Mouse (Mus musculus): ENCODE data around the gene Tmem150b. TPM values are rescaled to one million over a fixed set of nuclear protein-coding genes. Genes with fewer than 3 reads are reported as not detected.

Gene Tmem150b
- total and polyA plus RNA-seq, 3 experiments: 0.16 TPM; not detected in 2

DNA sequence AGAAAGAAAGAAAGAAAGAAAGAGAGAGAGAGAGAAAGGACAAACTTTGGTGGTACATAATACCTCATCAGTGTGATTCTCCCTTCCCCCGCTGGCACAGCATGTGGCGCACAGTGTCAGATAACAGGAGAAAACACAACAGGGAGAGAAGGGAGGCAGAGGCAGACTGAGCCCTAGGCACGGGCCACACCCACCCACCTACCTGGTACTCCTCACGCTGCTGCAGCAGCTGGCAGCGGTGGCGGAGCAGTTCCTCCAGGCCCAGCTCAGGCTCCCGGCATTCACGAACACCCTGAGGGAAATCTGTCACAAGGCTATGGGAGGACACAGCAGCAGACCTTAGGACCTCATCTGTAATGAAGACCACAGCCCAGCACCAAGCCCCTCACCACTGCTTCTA lies 61.9 kb downstream of the Tmem150b start:
- 76% methylated on average over 8 of the region's 8 CpGs for WGBS
- H3K9ac ChIP-seq (ENCODE audit: low read depth, low read length): no peak overlapping the region
- intact Hi-C loops (cut with DNase I): loop anchor here (10.0 kb wide), 1 partner anchor 528 kb away; the partner anchor contains the start of gene Leng8
- no peak for TF ChIP-seq CTCF (IDR thresholded peaks at IDR 0.05)
- TF ChIP-seq POLR2A (IDR thresholded peaks at IDR 0.05; ENCODE audit: insufficient read depth, low read depth, low read length): no peak
- no peak for TF ChIP-seq EP300 (IDR thresholded peaks at IDR 0.05; ENCODE audit: insufficient read depth, low read depth, low read length)
- H3K36me3 ChIP-seq (ENCODE audit: control insufficient read depth, insufficient read depth, low read length): no peaks in the 10 kb centered on the region
- H3K79me2 ChIP-seq (replicated peaks; ENCODE audit: control insufficient read depth, insufficient read depth, low read length): peaks cover 1% of the 10 kb centered on the region; the same call in 1 of the 2 replicates
- DNase-seq: no peak
- H3K4me1 ChIP-seq (ENCODE audit: control insufficient read depth, insufficient read depth, low read length): no peaks in the 10 kb centered on the region
- H3K4me3 ChIP-seq: no peak overlapping the region
- H3K27me3 ChIP-seq (ENCODE audit: control insufficient read depth, insufficient read depth, low read length): no peaks in the 10 kb centered on the region
- H3K27ac ChIP-seq: no peak overlapping the region

DNA sequence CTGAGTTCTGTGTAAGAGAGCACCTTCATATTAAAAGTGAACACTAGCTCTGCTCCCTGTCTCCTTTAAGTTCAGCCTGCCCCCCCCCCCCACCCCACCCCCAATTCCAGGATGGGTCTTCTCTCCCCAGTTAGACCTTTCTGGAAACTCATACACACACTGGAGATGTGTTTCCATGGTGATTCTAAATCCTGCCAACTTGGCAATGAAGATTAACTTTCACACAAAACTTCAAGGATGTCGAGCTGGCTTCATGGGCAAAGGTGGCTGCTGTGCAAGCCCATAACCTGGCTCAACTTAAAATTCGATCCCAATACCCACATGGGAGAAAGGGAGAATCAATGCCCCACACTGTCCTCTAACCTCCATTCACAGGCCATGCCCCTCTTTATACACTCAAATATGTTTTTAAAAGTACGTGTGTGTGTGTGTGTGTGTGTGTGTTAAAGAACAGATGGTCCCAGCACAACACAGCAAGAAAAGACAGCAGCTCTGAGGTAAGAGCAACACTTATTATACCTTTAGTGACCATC lies 65.1 kb downstream of the Tmem150b start:
- H3K36me3 ChIP-seq (ENCODE audit: control insufficient read depth, insufficient read depth, low read length): peaks cover 16% of the 10 kb centered on the region; the same call in 1 of the 2 replicates
- TF ChIP-seq POLR2A (IDR thresholded peaks at IDR 0.05; ENCODE audit: insufficient read depth, low read depth, low read length): no peak
- no peak for TF ChIP-seq EP300 (IDR thresholded peaks at IDR 0.05; ENCODE audit: insufficient read depth, low read depth, low read length)
- no peak for TF ChIP-seq CTCF (IDR thresholded peaks at IDR 0.05)
- H3K27ac ChIP-seq: peak overlapping the region; percentile 98
- H3K79me2 ChIP-seq (replicated peaks; ENCODE audit: control insufficient read depth, insufficient read depth, low read length): peaks cover 1% of the 10 kb centered on the region
- H3K9ac ChIP-seq (ENCODE audit: low read depth, low read length): no peak overlapping the region
- peak overlapping the region; percentile 91; the same call in 1 of the 2 replicates for H3K4me3 ChIP-seq
- H3K27me3 ChIP-seq (ENCODE audit: control insufficient read depth, insufficient read depth, low read length): no peaks in the 10 kb centered on the region
- no peak for DNase-seq
- peaks cover 11% of the 10 kb centered on the region for H3K4me1 ChIP-seq (ENCODE audit: control insufficient read depth, insufficient read depth, low read length)
- WGBS: 67% methylated on average over 3 of the region's 3 CpGs
- intact Hi-C loops (cut with DNase I): loop anchor here (1.0 to 10.0 kb wide), 7 partner anchors 25 to 1485 kb away; partner anchors contain the start of genes Fiz1, Gm44973, Hspbp1 and Leng8

DNA sequence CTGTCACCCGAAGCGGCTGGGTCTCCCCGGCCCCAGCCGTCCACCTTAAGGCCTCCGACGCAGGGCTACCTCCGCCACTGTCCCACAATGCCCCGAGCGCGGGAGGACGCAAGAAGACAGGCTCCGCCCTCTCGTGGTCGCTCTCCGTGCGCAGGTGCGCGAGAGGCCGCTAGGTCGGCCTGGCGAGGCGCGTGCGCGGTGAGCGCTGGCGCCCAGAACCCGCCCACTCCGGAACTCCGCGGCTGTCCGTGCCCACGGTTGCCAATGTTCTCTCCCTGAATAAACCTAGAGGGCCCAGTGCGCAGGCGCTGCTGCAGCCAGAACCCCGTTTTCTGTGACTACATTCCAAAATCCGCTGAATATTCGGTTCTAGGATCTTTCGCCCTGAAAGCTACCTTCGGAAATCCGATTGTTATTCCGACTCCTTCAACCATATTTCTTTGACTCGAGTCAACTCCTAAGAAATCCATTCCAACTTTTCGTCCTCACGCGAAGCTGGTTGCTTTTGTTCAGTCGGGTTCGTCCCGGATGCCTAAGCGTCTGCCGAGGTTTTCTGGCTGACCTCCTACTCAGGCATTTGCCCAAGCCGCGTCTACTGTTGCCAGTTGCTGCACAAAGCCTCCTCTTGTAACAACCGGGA lies 66.0 kb downstream of the Tmem150b start, which contains the start of gene Ppp6r1:
TSS of gene Ppp6r1 (minus strand) at position 108 of the 640 bp plus-strand sequence.
- intact Hi-C loops (cut with DNase I): loop anchor here (1.0 to 10.0 kb wide), 6 partner anchors 26 to 1486 kb away; partner anchors contain the start of genes Fiz1, Gm44973, Hspbp1 and Rpl28
- peak within 1 kb of the TSS; percentile 98 for H3K27ac ChIP-seq
- peak; percentile 67 for TF ChIP-seq CTCF (IDR thresholded peaks at IDR 0.05)
- TF ChIP-seq POLR2A (IDR thresholded peaks at IDR 0.05; ENCODE audit: insufficient read depth, low read depth, low read length): peak; percentile 91
- TF ChIP-seq EP300 (IDR thresholded peaks at IDR 0.05; ENCODE audit: insufficient read depth, low read depth, low read length): peak; percentile 54; the same call in 1 of the 2 replicates
- peak within 1 kb of the TSS; percentile 82 for H3K9ac ChIP-seq (ENCODE audit: low read depth, low read length)
- WGBS: under 1% methylated on average over 54 of the region's 54 CpGs
- DNase-seq: peak; percentile 96 to 99
- no peaks in the 10 kb centered on the region for H3K27me3 ChIP-seq (ENCODE audit: control insufficient read depth, insufficient read depth, low read length)
- H3K4me3 ChIP-seq: peak within 1 kb of the TSS; percentile 91
- H3K4me1 ChIP-seq (ENCODE audit: control insufficient read depth, insufficient read depth, low read length): peaks cover 16% of the 10 kb centered on the region
- H3K36me3 ChIP-seq (ENCODE audit: control insufficient read depth, insufficient read depth, low read length): peaks cover 22% of the 10 kb centered on the region
- H3K79me2 ChIP-seq (replicated peaks; ENCODE audit: control insufficient read depth, insufficient read depth, low read length): peaks cover 4% of the 10 kb centered on the region

DNA sequence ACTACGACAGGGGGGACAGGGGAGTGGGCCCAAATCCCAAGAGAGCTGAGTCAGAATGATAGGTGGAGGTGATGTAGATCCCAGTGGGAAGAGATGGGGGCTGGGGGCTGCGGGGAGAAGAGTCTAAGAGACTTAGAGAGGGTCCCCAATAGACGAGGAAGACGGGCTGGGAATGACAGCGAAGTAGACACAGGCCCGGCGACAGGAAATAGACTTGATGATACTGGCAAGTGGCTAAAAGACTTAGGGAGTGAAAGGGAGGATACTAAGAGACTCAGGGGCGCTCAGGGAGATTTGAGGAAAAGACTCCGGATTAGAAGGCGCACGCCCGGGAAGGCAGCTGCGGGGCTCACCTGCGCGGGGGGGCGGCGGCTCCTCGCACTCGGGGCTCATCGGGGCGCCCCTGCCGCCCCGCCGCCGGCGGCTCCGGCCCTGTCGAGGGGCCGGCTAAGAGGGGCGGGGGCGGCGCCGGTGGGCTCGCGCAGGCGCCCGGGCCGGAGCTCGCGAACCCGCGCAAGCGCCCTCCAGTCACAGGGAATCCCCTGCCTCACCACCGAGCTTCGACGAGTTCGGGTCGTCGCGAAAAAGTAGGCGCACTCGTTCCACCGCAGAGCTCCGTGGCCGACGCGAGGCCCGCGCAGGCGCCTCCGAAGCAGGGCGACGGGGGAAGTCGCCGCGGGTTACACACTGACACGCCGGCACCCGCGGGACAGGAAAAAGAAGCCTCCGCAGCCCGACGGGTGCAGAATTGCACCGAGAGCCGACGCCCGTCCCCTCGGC lies 66.7 kb downstream of the Tmem150b start:
- Histone ChIP-seq H3K9ac (ENCODE audit: low read depth, low read length) (peak overlapping the region; percentile 82), H3K4me1 (ENCODE audit: control insufficient read depth, insufficient read depth, low read length) (peaks cover 20% of the 10 kb centered on the region), H3K27ac (peak overlapping the region; percentile 98), H3K36me3 (ENCODE audit: control insufficient read depth, insufficient read depth, low read length) (peaks cover 22% of the 10 kb centered on the region), H3K4me3 (peak overlapping the region; percentile 91), H3K79me2 (replicated peaks; ENCODE audit: control insufficient read depth, insufficient read depth, low read length) (peaks cover 7% of the 10 kb centered on the region), H3K27me3 (ENCODE audit: control insufficient read depth, insufficient read depth, low read length) (no peaks in the 10 kb centered on the region)
- TF ChIP-seq CTCF (IDR thresholded peaks at IDR 0.05) (no peak), POLR2A (IDR thresholded peaks at IDR 0.05; ENCODE audit: insufficient read depth, low read depth, low read length) (no peak), EP300 (IDR thresholded peaks at IDR 0.05; ENCODE audit: insufficient read depth, low read depth, low read length) (no peak)
- intact Hi-C loops (cut with DNase I): loop anchor here (2.0 to 10.0 kb wide), 5 partner anchors 26 to 1486 kb away; partner anchors contain the start of genes Fiz1, Gm44973, Hspbp1 and Rpl28
- WGBS: under 1% methylated on average over 78 of the region's 78 CpGs
- peak in 1 of 2 experiments; percentile 13 for DNase-seq

DNA sequence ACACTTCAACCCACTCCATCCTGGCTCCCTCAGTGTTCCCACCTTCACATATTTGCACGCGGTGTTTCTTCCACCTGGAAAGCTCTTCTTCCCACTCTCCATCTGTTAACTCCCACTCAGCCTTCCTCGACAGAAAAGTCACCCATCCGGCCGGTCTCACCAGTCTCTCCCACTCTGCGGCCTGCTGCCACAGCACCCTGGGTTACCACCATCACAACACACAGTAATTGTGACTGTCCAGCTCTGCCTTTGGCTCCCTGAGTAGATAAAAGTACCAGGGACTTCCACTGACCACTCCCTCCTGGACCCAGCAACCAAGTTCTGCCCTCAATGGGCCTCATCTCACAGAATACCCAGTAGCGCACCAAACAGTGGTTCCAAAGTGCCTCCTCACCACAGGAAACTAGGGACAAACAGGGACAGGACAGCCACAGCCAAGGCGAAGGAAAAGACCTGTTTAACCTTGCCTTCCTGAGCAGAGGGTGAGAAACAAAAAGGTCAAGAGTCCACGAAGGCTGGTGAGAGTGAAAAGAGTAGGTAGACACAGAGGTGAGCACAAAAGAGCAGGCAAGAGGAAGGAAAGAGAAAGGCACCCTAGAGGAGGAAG lies 67.4 kb downstream of the Tmem150b start:
- Histone ChIP-seq H3K36me3 (ENCODE audit: control insufficient read depth, insufficient read depth, low read length) (peaks cover 24% of the 10 kb centered on the region), H3K9ac (ENCODE audit: low read depth, low read length) (peak overlapping the region; percentile 82), H3K4me1 (ENCODE audit: control insufficient read depth, insufficient read depth, low read length) (peaks cover 22% of the 10 kb centered on the region), H3K27ac (peak overlapping the region; percentile 98), H3K27me3 (ENCODE audit: control insufficient read depth, insufficient read depth, low read length) (no peaks in the 10 kb centered on the region), H3K79me2 (replicated peaks; ENCODE audit: control insufficient read depth, insufficient read depth, low read length) (peaks cover 10% of the 10 kb centered on the region), H3K4me3 (peak overlapping the region; percentile 91)
- DNase-seq: peak; percentile 24 to 39
- no peak for TF ChIP-seq POLR2A (IDR thresholded peaks at IDR 0.05; ENCODE audit: insufficient read depth, low read depth, low read length)
- no peak for TF ChIP-seq EP300 (IDR thresholded peaks at IDR 0.05; ENCODE audit: insufficient read depth, low read depth, low read length)
- no peak for TF ChIP-seq CTCF (IDR thresholded peaks at IDR 0.05)
- intact Hi-C loops (cut with DNase I): loop anchor here (2.0 to 10.0 kb wide), 5 partner anchors 27 to 1487 kb away; partner anchors contain the start of genes Fiz1, Gm44973, Hspbp1 and Rpl28
- 10% methylated on average over 9 of the region's 9 CpGs for WGBS

Other genes with a start within 250 kb of the Tmem150b start
- gene Ppp1r12c, start 223.6 kb downstream of the Tmem150b start, total RNA-seq (2021): 10 to 100 TPM; 62.4 to 67.1 TPM
- 47.0 and 53.2 TPM in 2 replicates for gene Ppp1r12c, start 223.6 kb downstream of the Tmem150b start, polyA plus RNA-seq (2012; rRNA removed)
- 10 to 100 TPM; 15.6 to 19.7 TPM for gene Tnnt1, start 208.9 kb downstream of the Tmem150b start, total RNA-seq (2021)
- gene Tnnt1, start 208.9 kb downstream of the Tmem150b start, polyA plus RNA-seq (2012; rRNA removed): 9.2 and 12.1 TPM in 2 replicates
- gene Tnni3, start 201.0 kb downstream of the Tmem150b start, total RNA-seq (2021): over 10,000 TPM in 1 of 2 experiments, 1,000 to 10,000 TPM in 1; 9,834 to 11,008 TPM
- gene Tnni3, start 201.0 kb downstream of the Tmem150b start, polyA plus RNA-seq (2012; rRNA removed): 13,898 and 21,553 TPM in 2 replicates
- gene Dnaaf3, start 192.8 kb downstream of the Tmem150b start, total RNA-seq (2021): 1 to 10 TPM; 2.3 to 2.7 TPM
- 12.4 and 13.2 TPM in 2 replicates for gene Dnaaf3, start 192.8 kb downstream of the Tmem150b start, polyA plus RNA-seq (2012; rRNA removed)
- under 1 TPM; 0.39 to 0.86 TPM for gene Syt5, start 177.7 kb downstream of the Tmem150b start, total RNA-seq (2021)
- gene Syt5, start 177.7 kb downstream of the Tmem150b start, polyA plus RNA-seq (2012; rRNA removed): 0.79 and 2.4 TPM in 2 replicates
- not detected for gene Ptprh, start 121.2 kb downstream of the Tmem150b start, total RNA-seq (2021)
- 0.03 and 0.06 TPM in 2 replicates for gene Ptprh, start 121.2 kb downstream of the Tmem150b start, polyA plus RNA-seq (2012; rRNA removed)
- 1 to 10 TPM; 4.2 to 5.3 TPM for gene Tmem86b, start 93.8 kb downstream of the Tmem150b start, total RNA-seq (2021)
- gene Tmem86b, start 93.8 kb downstream of the Tmem150b start, polyA plus RNA-seq (2012; rRNA removed): 12.8 and 19.2 TPM in 2 replicates
- 10 to 100 TPM; 67.6 to 71.9 TPM for gene Ppp6r1, start 66.2 kb downstream of the Tmem150b start, total RNA-seq (2021)
- gene Ppp6r1, start 66.2 kb downstream of the Tmem150b start, polyA plus RNA-seq (2012; rRNA removed): 67.1 and 89.9 TPM in 2 replicates
- 10 to 100 TPM; 31.9 to 35.0 TPM for gene Hspbp1, start 40.2 kb downstream of the Tmem150b start, total RNA-seq (2021)
- gene Hspbp1, start 40.2 kb downstream of the Tmem150b start, polyA plus RNA-seq (2012; rRNA removed): 27.0 and 29.7 TPM in 2 replicates
- 1 to 10 TPM in 1 of 2 experiments, under 1 TPM in 1; 0.89 to 1.5 TPM for gene Brsk1, start 34.6 kb downstream of the Tmem150b start, total RNA-seq (2021)
- gene Brsk1, start 34.6 kb downstream of the Tmem150b start, polyA plus RNA-seq (2012; rRNA removed): 1.7 and 2.2 TPM in 2 replicates
- gene Kmt5c, start 14.9 kb upstream of the Tmem150b start, total RNA-seq (2021): 10 to 100 TPM in 1 of 2 experiments, 1 to 10 TPM in 1; 8.5 to 11.2 TPM
- 36.4 and 38.5 TPM in 2 replicates for gene Kmt5c, start 14.9 kb upstream of the Tmem150b start, polyA plus RNA-seq (2012; rRNA removed)
- gene Cox6b2, start 27.8 kb upstream of the Tmem150b start, total RNA-seq (2021): 1 to 10 TPM; 1.7 to 3.5 TPM
- gene Cox6b2, start 27.8 kb upstream of the Tmem150b start, polyA plus RNA-seq (2012; rRNA removed): 7.7 and 8.6 TPM in 2 replicates
- not detected for gene Fam71e2, start 46.1 kb upstream of the Tmem150b start, total RNA-seq (2021)
- 0.09 and 0.35 TPM in 2 replicates for gene Fam71e2, start 46.1 kb upstream of the Tmem150b start, polyA plus RNA-seq (2012; rRNA removed)
- gene Il11, start 57.6 kb upstream of the Tmem150b start, total RNA-seq (2021): not detected
- 0.15 TPM in 1 of 2 replicates, not detected in the other for gene Il11, start 57.6 kb upstream of the Tmem150b start, polyA plus RNA-seq (2012; rRNA removed)
- not detected for gene Tmem190, start 57.7 kb upstream of the Tmem150b start, total RNA-seq (2021)
- 0.29 TPM in 1 of 2 replicates, not detected in the other for gene Tmem190, start 57.7 kb upstream of the Tmem150b start, polyA plus RNA-seq (2012; rRNA removed)
- 1 to 10 TPM; 5.3 to 5.4 TPM for gene Tmem238, start 64.4 kb upstream of the Tmem150b start, total RNA-seq (2021)
- gene Tmem238, start 64.4 kb upstream of the Tmem150b start, polyA plus RNA-seq (2012; rRNA removed): 2.2 and 4.3 TPM in 2 replicates
- gene Rpl28, start 67.6 kb upstream of the Tmem150b start, total RNA-seq (2021): 100 to 1,000 TPM; 492 to 575 TPM
- 135 and 202 TPM in 2 replicates for gene Rpl28, start 67.6 kb upstream of the Tmem150b start, polyA plus RNA-seq (2012; rRNA removed)
- 10 to 100 TPM; 85.1 to 99.1 TPM for gene Ube2s, start 87.3 kb upstream of the Tmem150b start, total RNA-seq (2021)
- gene Ube2s, start 87.3 kb upstream of the Tmem150b start, polyA plus RNA-seq (2012; rRNA removed): 167 and 265 TPM in 2 replicates
- under 1 TPM in 1 of 2 experiments, not detected in 1; 0.07 TPM for gene Shisa7, start 119.4 kb upstream of the Tmem150b start, total RNA-seq (2021)
- gene Shisa7, start 119.4 kb upstream of the Tmem150b start, polyA plus RNA-seq (2012; rRNA removed): 0.09 and 0.12 TPM in 2 replicates
- gene Isoc2b, start 145.0 kb upstream of the Tmem150b start, total RNA-seq (2021): 1 to 10 TPM; 3.5 to 3.8 TPM
- gene Isoc2b, start 145.0 kb upstream of the Tmem150b start, polyA plus RNA-seq (2012; rRNA removed): 10.0 and 10.3 TPM in 2 replicates
- gene Isoc2a, start 151.9 kb upstream of the Tmem150b start, total RNA-seq (2021): 10 to 100 TPM; 48.9 to 55.5 TPM
- 29.3 and 30.6 TPM in 2 replicates for gene Isoc2a, start 151.9 kb upstream of the Tmem150b start, polyA plus RNA-seq (2012; rRNA removed)
- gene Gm36210, start 181.3 kb upstream of the Tmem150b start, total RNA-seq (2021): under 1 TPM in 1 of 2 experiments, not detected in 1; 0.18 TPM
- gene Gm36210, start 181.3 kb upstream of the Tmem150b start, polyA plus RNA-seq (2012; rRNA removed): 0.20 and 0.29 TPM in 2 replicates
- 1 to 10 TPM; 6.8 to 9.4 TPM for gene Zfp628, start 190.0 kb upstream of the Tmem150b start, total RNA-seq (2021)
- gene Zfp628, start 190.0 kb upstream of the Tmem150b start, polyA plus RNA-seq (2012; rRNA removed): 6.1 and 7.5 TPM in 2 replicates
- 1 to 10 TPM; 5.6 to 5.8 TPM for gene Nat14, start 196.8 kb upstream of the Tmem150b start, total RNA-seq (2021)
- gene Nat14, start 196.8 kb upstream of the Tmem150b start, polyA plus RNA-seq (2012; rRNA removed): 3.5 TPM in 2 replicates
- 1 to 10 TPM; 1.7 to 2.9 TPM for gene Ssc5d, start 200.5 kb upstream of the Tmem150b start, total RNA-seq (2021)
- 5.9 and 6.4 TPM in 2 replicates for gene Ssc5d, start 200.5 kb upstream of the Tmem150b start, polyA plus RNA-seq (2012; rRNA removed)
- gene Sbk2, start 239.2 kb upstream of the Tmem150b start, total RNA-seq (2021): 10 to 100 TPM; 26.5 to 35.6 TPM
- 85.0 and 119 TPM in 2 replicates for gene Sbk2, start 239.2 kb upstream of the Tmem150b start, polyA plus RNA-seq (2012; rRNA removed)
- 10 to 100 TPM; 39.4 to 46.1 TPM for gene Sbk3, start 245.9 kb upstream of the Tmem150b start, total RNA-seq (2021)
- 66.1 and 72.5 TPM in 2 replicates for gene Sbk3, start 245.9 kb upstream of the Tmem150b start, polyA plus RNA-seq (2012; rRNA removed)

Data from heart, adult 2 months (tissue).